Mouse (Mus musculus): ENCODE data around the gene Sorl1.

DNA sequence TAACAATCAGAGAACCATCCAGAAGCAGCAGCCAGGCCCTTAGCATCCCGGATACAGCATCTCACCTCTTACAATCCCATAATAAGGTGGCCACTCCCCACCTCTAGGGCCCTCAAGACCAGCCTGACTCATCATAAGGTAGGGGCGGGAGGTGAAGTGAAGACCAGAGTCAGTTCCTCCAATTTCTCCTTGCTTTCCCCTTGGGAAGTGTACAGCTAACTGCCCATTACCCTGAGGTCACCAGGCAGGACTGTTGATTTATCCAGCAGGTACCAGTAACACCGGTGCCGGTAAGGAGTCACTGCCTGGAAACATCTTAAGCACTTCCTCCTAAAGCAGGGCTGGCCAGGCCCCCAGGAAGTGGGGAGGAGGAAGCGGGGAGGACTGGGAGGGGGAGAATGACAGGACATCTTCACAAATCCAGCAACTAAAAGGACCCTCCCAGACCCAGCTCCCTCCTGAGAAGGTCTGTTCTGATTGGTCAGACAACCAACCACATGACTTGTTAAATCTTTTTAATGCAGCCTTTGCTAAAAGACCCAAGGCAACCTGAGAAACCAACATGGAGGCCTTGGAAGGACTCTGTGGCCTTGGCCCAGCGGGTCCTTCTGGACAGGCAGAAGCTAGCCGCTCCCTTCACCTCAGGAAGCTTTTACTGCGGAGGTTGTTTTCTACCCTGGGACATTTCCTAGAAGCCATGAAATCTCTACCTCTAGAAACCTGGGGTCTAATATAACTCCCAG is 26.2 kb downstream of the Sorl1 start:
- TF ChIP-seq CTCF (conservative IDR thresholded peaks at IDR 0.05; ENCODE audit: low read length) (no peak), POU5F1 (IDR thresholded peaks at IDR 0.05; ENCODE audit: borderline replicate concordance, low read length) (no peak)
